Mouse (Mus musculus): Measurements from ENCODE around the gene Vps37c. TPM values are rescaled to one million over a fixed set of nuclear protein-coding genes. Genes with fewer than 3 reads are reported as not detected.

Gene Vps37c
- polyA plus RNA-seq, 1 experiment from 2014 or later, result 25.2 TPM

DNA sequence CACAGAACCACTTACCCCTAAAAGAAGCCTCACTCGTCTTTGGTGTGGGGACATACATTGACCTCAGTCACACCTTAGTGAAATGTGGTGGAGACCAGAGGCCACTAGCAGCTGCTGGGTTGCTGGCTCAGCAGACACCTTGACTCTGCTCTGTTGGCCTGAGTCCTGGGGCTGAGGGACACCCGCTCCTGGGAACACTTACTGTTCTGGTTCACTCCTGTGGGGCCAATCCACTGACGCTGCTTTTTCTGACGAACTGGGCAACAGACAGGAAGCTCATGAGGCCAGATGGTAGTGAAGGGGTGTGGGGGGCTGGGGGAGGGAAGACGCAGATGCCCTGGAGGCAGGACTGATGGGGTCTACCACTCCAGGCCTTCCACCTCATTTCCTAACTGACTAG is 32.5 kb downstream of the Vps37c start:
- H3K27ac ChIP-seq (ENCODE audit: low read length), result no peak overlapping the region
- TF ChIP-seq CTCF (IDR thresholded peaks at IDR 0.05), result no peak
- TF ChIP-seq EP300 (IDR thresholded peaks at IDR 0.05), result no peak
- ATAC-seq (no peak; the same call in 1 of the 2 replicates), DNase-seq (ENCODE audit: low spot score) (no peak)
- no peaks in the 10 kb centered on the region for H3K27me3 ChIP-seq (replicated peaks; ENCODE audit: insufficient read depth, low read length)
- H3K9ac ChIP-seq (replicated peaks; ENCODE audit: low read depth), result no peak overlapping the region
- H3K9me3 ChIP-seq (ENCODE audit: low read length), result no peaks in the 10 kb centered on the region
- H3K4me3 ChIP-seq (ENCODE audit: low read depth, low read length), result no peak overlapping the region
- no peaks in the 10 kb centered on the region for H3K36me3 ChIP-seq (ENCODE audit: insufficient read depth, low read length)
- no peak overlapping the region for H3K4me2 ChIP-seq (replicated peaks; ENCODE audit: low read depth, low read length)
- peaks cover 5% of the 10 kb centered on the region; the same call in 1 of the 2 replicates for H3K4me1 ChIP-seq (ENCODE audit: insufficient read depth, low read depth, low read length)
- 31% methylated on average over 5 of the region's 5 CpGs for WGBS

DNA sequence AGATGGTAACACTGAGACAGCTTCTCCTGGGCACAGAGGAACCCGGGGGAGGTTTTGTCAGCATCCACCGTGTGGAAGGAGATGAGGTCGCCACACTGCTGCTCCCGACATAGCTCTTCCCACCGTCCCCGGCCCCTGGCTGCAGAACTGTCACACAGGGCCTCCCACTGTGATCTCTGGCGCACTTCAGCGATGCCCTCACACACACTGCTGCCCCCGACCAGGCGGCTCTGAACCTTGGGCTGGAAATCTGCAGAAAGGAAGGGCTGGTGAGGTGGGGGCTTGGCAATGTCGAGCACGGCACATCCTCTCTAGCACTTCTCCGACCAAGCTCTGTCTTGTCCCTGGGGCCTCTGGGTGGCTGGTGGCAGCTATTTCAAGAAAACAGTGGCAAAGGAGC is 34.5 kb downstream of the Vps37c start:
- Histone ChIP-seq H3K27ac (ENCODE audit: low read length) (no peak overlapping the region), H3K27me3 (replicated peaks; ENCODE audit: insufficient read depth, low read length) (no peaks in the 10 kb centered on the region), H3K9me3 (ENCODE audit: low read length) (no peaks in the 10 kb centered on the region), H3K4me2 (replicated peaks; ENCODE audit: low read depth, low read length) (no peak overlapping the region), H3K4me3 (ENCODE audit: low read depth, low read length) (no peak overlapping the region), H3K9ac (replicated peaks; ENCODE audit: low read depth) (no peak overlapping the region), H3K36me3 (ENCODE audit: insufficient read depth, low read length) (no peaks in the 10 kb centered on the region), H3K4me1 (ENCODE audit: insufficient read depth, low read depth, low read length) (peaks cover 5% of the 10 kb centered on the region; the same call in 1 of the 2 replicates)
- DNase-seq (ENCODE audit: low spot score), result no peak
- WGBS, result 23% methylated on average over 13 of the region's 13 CpGs
- TF ChIP-seq CTCF (IDR thresholded peaks at IDR 0.05) (no peak), EP300 (IDR thresholded peaks at IDR 0.05) (no peak)
- ATAC-seq, result no peak

DNA sequence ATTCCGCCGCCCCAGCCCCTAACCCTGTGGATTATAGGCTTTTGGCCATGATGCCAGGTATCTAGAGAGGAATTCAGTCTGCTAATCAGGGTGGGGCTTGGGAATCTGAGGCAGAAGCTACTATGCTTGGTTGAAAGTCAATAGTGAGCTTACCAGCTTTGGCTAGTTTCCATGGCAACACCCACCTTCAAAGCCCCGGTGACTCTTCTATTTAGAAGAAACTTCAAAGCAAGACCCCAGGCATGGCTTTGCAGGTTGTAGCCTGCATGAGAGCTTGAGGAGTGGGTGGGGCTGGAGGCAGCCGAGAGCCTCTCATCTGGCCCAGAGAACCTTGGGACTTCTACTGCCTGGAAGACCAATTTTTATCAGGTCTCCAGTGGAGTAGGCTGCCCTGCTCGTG is 35.1 kb downstream of the Vps37c start:
- Histone ChIP-seq H3K4me1 (ENCODE audit: insufficient read depth, low read depth, low read length) (peaks cover 5% of the 10 kb centered on the region; the same call in 1 of the 2 replicates), H3K9ac (replicated peaks; ENCODE audit: low read depth) (no peak overlapping the region), H3K4me2 (replicated peaks; ENCODE audit: low read depth, low read length) (no peak overlapping the region), H3K4me3 (ENCODE audit: low read depth, low read length) (no peak overlapping the region), H3K36me3 (ENCODE audit: insufficient read depth, low read length) (no peaks in the 10 kb centered on the region), H3K27ac (ENCODE audit: low read length) (no peak overlapping the region), H3K9me3 (ENCODE audit: low read length) (no peaks in the 10 kb centered on the region), H3K27me3 (replicated peaks; ENCODE audit: insufficient read depth, low read length) (no peaks in the 10 kb centered on the region)
- WGBS, result 36% methylated on average over 5 of the region's 5 CpGs
- TF ChIP-seq EP300 (IDR thresholded peaks at IDR 0.05) (no peak), CTCF (IDR thresholded peaks at IDR 0.05) (no peak)
- ATAC-seq (no peak), DNase-seq (ENCODE audit: low spot score) (no peak)

DNA sequence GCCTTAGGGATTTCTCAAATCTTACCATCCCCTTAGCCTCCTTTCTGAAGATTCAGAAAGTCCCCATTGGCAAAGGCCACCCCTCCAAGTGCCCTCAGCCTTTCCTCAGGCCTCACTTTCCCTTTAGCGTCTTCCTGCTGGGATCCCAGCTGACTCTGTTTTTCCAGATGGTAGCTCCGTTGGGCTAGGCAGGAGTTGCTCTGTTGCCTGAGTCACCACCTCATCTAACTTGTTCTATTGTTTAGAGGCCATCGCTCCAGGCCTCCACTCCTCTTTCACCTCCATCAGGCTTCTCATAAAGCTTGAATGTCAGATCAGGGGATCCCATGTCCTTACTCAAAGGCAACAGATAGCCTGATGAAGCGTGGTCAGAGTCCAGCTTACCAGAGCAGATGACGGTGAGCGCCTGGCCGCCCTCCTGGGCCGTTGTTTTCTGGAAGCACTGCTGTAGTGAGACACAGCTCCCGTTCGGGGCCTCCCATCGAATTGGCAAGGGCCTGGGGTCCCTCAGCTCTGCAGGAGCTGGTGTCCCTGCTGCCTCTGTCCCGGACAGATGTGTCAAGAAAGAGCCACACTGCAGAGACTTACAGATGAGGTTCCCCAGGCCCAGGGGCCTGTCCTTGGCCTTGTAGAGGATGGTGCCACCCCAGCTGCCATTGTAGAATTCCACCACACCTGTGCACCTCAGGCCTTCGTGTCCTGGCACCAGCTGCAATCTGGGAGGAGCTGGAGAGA is 36.3 kb downstream of the Vps37c start:
- Histone ChIP-seq H3K9me3 (ENCODE audit: low read length) (no peaks in the 10 kb centered on the region), H3K4me2 (replicated peaks; ENCODE audit: low read depth, low read length) (no peak overlapping the region), H3K4me3 (ENCODE audit: low read depth, low read length) (no peak overlapping the region), H3K27me3 (replicated peaks; ENCODE audit: insufficient read depth, low read length) (no peaks in the 10 kb centered on the region), H3K4me1 (ENCODE audit: insufficient read depth, low read depth, low read length) (peaks cover 4% of the 10 kb centered on the region; the same call in 1 of the 2 replicates), H3K36me3 (ENCODE audit: insufficient read depth, low read length) (no peaks in the 10 kb centered on the region), H3K27ac (ENCODE audit: low read length) (no peak overlapping the region), H3K9ac (replicated peaks; ENCODE audit: low read depth) (no peak overlapping the region)
- WGBS, result 67% methylated on average over 13 of the region's 13 CpGs
- DNase-seq (ENCODE audit: low spot score), result no peak
- ATAC-seq, result no peak
- TF ChIP-seq CTCF (IDR thresholded peaks at IDR 0.05) (no peak), EP300 (IDR thresholded peaks at IDR 0.05) (no peak)

DNA sequence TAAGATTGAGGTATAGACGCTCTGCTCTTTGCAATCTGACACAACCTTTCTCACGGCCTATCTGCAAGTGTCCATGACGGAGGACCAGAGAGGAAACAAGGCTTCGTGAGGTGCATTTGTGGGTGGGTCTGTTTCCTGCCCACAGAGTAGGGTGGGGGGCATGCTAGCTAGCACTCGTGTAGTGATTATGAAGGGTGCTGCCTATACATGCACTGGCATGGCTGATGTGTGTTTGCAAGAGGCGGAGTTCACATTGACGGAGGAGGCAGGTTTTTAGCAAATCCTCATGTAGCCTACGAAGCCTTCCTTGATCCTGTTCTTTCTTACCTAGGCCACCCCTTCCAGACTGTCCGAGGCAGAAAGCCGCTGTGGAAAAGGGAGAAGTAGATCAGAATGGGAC is 41.4 kb downstream of the Vps37c start:
- Histone ChIP-seq H3K27me3 (replicated peaks; ENCODE audit: insufficient read depth, low read length) (no peaks in the 10 kb centered on the region), H3K4me3 (ENCODE audit: low read depth, low read length) (no peak overlapping the region), H3K4me2 (replicated peaks; ENCODE audit: low read depth, low read length) (no peak overlapping the region), H3K9me3 (ENCODE audit: low read length) (no peaks in the 10 kb centered on the region), H3K4me1 (ENCODE audit: insufficient read depth, low read depth, low read length) (no peaks in the 10 kb centered on the region), H3K9ac (replicated peaks; ENCODE audit: low read depth) (no peak overlapping the region), H3K36me3 (ENCODE audit: insufficient read depth, low read length) (no peaks in the 10 kb centered on the region), H3K27ac (ENCODE audit: low read length) (no peak overlapping the region)
- no peak for ATAC-seq
- 82% methylated on average over 10 of the region's 10 CpGs for WGBS
- TF ChIP-seq EP300 (IDR thresholded peaks at IDR 0.05), result no peak
- TF ChIP-seq CTCF (IDR thresholded peaks at IDR 0.05), result no peak
- DNase-seq (ENCODE audit: low spot score), result no peak

DNA sequence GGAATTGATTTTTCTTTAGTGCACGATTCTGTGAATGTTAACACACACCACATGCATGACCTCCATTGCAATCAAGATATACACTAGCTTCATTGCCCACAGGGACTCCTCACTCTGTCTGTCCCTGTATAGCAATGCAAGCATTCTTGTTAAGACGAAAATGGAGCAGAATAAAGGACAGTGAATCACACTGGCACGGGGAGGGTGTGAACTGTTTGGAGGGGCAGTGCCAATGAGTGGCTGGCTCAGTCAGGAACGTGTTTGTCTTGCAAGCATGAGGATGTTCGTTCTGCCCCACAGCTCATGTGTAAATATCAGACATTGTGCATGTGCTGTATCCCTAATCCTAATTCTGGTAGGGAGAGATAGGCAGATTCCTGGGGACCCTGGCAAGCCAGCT is 41.9 kb downstream of the Vps37c start:
- no peak overlapping the region for H3K9ac ChIP-seq (replicated peaks; ENCODE audit: low read depth)
- H3K36me3 ChIP-seq (ENCODE audit: insufficient read depth, low read length), result no peaks in the 10 kb centered on the region
- H3K9me3 ChIP-seq (ENCODE audit: low read length), result no peaks in the 10 kb centered on the region
- 56% methylated on average over 5 of the region's 5 CpGs for WGBS
- H3K4me3 ChIP-seq (ENCODE audit: low read depth, low read length), result no peak overlapping the region
- ATAC-seq (no peak), DNase-seq (ENCODE audit: low spot score) (no peak)
- TF ChIP-seq EP300 (IDR thresholded peaks at IDR 0.05), result no peak
- no peak for TF ChIP-seq CTCF (IDR thresholded peaks at IDR 0.05)
- H3K4me2 ChIP-seq (replicated peaks; ENCODE audit: low read depth, low read length), result no peak overlapping the region
- no peak overlapping the region for H3K27ac ChIP-seq (ENCODE audit: low read length)
- H3K27me3 ChIP-seq (replicated peaks; ENCODE audit: insufficient read depth, low read length), result no peaks in the 10 kb centered on the region
- no peaks in the 10 kb centered on the region for H3K4me1 ChIP-seq (ENCODE audit: insufficient read depth, low read depth, low read length)
